Mouse (Mus musculus) hindbrain, embryonic 14.5 days (tissue): Measurements from ENCODE around the gene Gab1. TPM values are rescaled to one million over a fixed set of nuclear protein-coding genes. Genes with fewer than 3 reads are reported as not detected.

Source experiments
- ATAC-seq: fragments of 200-750 bp; cut with Nextera tagmentation; 2 replicates; pipeline ENCODE4 v1.8.0; 2017; ENCODE audit warnings: moderate number of reproducible peaks, mild to moderate bottlenecking, moderate TSS enrichment, moderate library complexity; ENCODE audit not compliant: low FRiP score
- DNase-seq: peaks from one replicate; pipeline ENCODE4 v3.0.0-alpha.2; 2015; ENCODE audit warnings: low spot score
- H3K27ac ChIP-seq: fragments of 300-500 bp; sonication (generic); 2 replicates; pipeline ENCODE4 v1.5.1; 2014; ENCODE audit warnings: mild to moderate bottlenecking, moderate library complexity
- H3K27me3 ChIP-seq: fragments of 300-500 bp; sonication (generic); 2 replicates; pipeline ENCODE4 v1.6.1; 2014; ENCODE audit warnings: mild to moderate bottlenecking, low read length, mixed read lengths; ENCODE audit not compliant: control insufficient read depth, insufficient read depth
- H3K36me3 ChIP-seq: fragments of 300-500 bp; sonication (generic); replicated peaks from 2 replicates; pipeline ENCODE4 v1.6.1; 2014; ENCODE audit not compliant: control insufficient read depth, insufficient read depth
- H3K4me1 ChIP-seq: fragments of 300-500 bp; sonication (generic); replicated peaks from 2 replicates; pipeline ENCODE4 v1.6.1; 2014; ENCODE audit warnings: antibody characterized with exemption, low read length, mixed read lengths; ENCODE audit not compliant: control insufficient read depth, insufficient read depth
- H3K4me2 ChIP-seq: fragments of 300-500 bp; sonication (generic); replicated peaks from 2 replicates; pipeline ENCODE4 v1.6.1; 2014; ENCODE audit warnings: mild to moderate bottlenecking, moderate library complexity
- H3K4me3 ChIP-seq: fragments of 300-500 bp; sonication (generic); replicated peaks from 2 replicates; pipeline ENCODE4 v1.5.1; 2014; ENCODE audit warnings: mild to moderate bottlenecking, low read length
- H3K9ac ChIP-seq: fragments of 300-500 bp; sonication (generic); 2 replicates; pipeline ENCODE4 v1.6.1; 2014
- H3K9me3 ChIP-seq: fragments of 300-500 bp; sonication (generic); 2 replicates; pipeline ENCODE4 v1.6.1; 2016; ENCODE audit warnings: low read length; ENCODE audit not compliant: control insufficient read depth
- WGBS: fragments of 180-500 bp; shearing (Covaris S2); extraction: QIAGEN DNeasy Blood & Tissue Kit; methylation state at CpG from one replicate; pipeline ENCODE4 v1.1.7; 2014; 5-methylcytosine and 5-hydroxymethylcytosine counted together
- polyA plus RNA-seq: library from polyadenylated mRNA; unstranded; fragments of >200 nt; fragmentation: Nextera tagmentation; extraction: Ambion mirVana; gene quantifications from 2 replicates; pipeline ENCODE4 v1.2.1, GENCODE M21; 2014

Gab1 gene
- polyA plus RNA-seq, 1 experiment from 2014 or later, result 16.6 TPM

DNA sequence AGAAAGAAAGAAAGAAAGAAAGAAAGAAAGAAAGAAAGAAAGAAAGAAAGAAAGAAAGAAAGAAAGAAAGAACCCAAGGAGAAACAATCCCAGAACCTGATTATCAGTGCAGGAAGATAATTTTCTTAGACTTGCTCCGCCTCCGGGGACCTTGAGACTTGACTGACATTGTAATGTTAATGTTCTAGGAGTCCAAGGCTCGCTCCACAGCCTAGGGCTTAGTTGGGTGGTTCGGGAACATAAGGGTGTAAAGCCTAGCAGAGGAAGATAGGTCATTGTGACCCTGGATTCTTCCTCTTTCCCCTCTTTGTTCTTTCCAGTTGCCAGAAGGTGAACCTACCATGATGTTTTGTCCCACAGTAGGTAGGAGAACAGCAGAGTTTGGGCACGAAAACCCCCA lies 31.1 kb upstream of the Gab1 start:
- no peak overlapping the region for H3K4me2 ChIP-seq

DNA sequence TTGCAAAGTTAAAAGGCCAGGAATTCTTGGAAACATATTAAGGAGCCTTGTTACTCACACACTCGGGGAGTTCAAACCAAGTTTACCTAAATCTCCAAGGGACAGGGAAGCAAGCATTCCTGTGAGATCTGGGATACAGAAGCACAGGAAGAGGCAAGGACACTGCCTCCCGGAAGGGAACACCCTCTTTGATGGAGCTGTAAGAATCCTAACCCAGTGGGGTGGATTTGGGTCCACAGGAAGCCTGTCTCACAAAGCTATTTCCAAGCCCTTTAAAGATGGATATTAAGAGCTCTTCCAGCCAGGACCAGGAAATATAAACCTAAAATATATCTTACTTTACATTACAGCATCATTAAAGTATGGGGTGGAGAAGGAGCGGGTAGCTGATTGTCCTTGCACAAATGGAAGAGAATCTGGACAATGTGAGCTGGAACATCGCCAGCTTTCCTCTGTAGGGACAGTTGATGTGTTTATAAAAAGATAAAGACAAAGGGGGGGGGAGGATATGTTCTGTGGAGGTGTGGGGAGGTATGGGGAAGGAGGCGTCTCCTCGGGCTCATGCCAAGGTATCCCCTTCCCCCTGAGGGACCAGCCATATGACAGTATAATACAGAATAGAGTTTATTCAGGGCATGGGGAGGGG lies 28.1 kb upstream of the Gab1 start:
- DNase-seq, result no peak
- no peak overlapping the region for H3K9ac ChIP-seq
- H3K4me3 ChIP-seq, result no peak overlapping the region
- no peak overlapping the region for H3K4me2 ChIP-seq
- no peaks in the 10 kb centered on the region for H3K27me3 ChIP-seq
- ATAC-seq, result no peak
- 72% methylated on average over 6 of the region's 6 CpGs for WGBS
- H3K27ac ChIP-seq, result no peak overlapping the region
- H3K4me1 ChIP-seq, result peaks cover 11% of the 10 kb centered on the region; the same call in 1 of the 2 replicates
- no peaks in the 10 kb centered on the region for H3K36me3 ChIP-seq
- H3K9me3 ChIP-seq, result no peaks in the 10 kb centered on the region

More for the DNA sequence above, 31.1 kb upstream of the Gab1 start:
- H3K4me3 ChIP-seq, result no peak overlapping the region
- H3K9me3 ChIP-seq, result no peaks in the 10 kb centered on the region
- H3K27ac ChIP-seq, result no peak overlapping the region
- DNase-seq (no peak), ATAC-seq (no peak)
- no peaks in the 10 kb centered on the region for H3K36me3 ChIP-seq
- H3K4me1 ChIP-seq, result peaks cover 11% of the 10 kb centered on the region; the same call in 1 of the 2 replicates
- no peaks in the 10 kb centered on the region for H3K27me3 ChIP-seq
- WGBS, result 71% methylated on average over 5 of the region's 5 CpGs
- no peak overlapping the region for H3K9ac ChIP-seq

DNA sequence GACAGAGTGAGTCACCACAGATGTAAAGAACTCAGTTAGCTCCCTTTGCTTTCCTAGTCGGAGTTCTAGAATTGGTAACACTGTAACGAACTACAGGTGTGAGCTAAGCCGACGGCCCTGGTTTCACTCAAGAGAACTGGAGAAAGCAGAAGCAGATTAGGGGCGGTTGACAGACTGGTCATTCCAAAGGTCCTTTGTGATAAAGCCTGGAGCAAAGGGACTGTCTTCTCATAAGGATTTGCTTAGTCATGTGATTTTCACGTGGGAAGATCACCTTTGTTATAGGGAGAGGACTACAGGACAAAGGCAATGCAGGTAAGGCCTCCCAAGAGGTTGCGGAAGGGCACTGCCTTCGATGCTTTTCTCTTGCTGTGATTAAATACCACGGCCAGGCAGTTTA lies 22.0 kb upstream of the Gab1 start:
- ATAC-seq (no peak), DNase-seq (no peak)
- Histone ChIP-seq H3K4me1 (no peaks in the 10 kb centered on the region), H3K27me3 (no peaks in the 10 kb centered on the region), H3K4me3 (no peak overlapping the region), H3K36me3 (no peaks in the 10 kb centered on the region), H3K4me2 (no peak overlapping the region), H3K9me3 (no peaks in the 10 kb centered on the region), H3K27ac (no peak overlapping the region), H3K9ac (no peak overlapping the region)
- 86% methylated on average over 9 of the region's 9 CpGs for WGBS

DNA sequence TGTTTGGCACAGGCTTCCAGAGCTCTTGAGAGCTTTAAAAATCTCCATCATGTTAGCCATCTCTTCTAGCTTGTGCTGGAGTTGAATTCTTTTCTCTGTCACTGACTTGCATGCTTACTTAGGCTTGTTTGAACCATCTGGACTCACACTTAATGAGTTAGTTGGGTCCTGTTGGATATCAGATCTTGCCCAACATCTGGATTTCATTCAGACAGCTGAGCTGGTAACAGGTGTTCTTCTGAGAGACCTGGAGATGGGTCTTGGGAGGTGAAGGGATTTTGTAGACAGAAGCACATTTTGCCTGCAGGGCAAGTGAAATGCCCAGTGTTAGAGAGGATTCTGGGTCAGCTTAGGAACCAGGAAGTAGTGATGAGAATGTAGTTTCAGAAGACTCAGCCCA lies 19.0 kb upstream of the Gab1 start:
- DNase-seq (no peak), ATAC-seq (no peak)
- no peaks in the 10 kb centered on the region for H3K4me1 ChIP-seq
- no peaks in the 10 kb centered on the region for H3K27me3 ChIP-seq
- H3K4me3 ChIP-seq, result no peak overlapping the region
- no peak overlapping the region for H3K27ac ChIP-seq
- no peaks in the 10 kb centered on the region for H3K9me3 ChIP-seq
- no peak overlapping the region for H3K9ac ChIP-seq
- H3K36me3 ChIP-seq, result no peaks in the 10 kb centered on the region
- no peak overlapping the region for H3K4me2 ChIP-seq

DNA sequence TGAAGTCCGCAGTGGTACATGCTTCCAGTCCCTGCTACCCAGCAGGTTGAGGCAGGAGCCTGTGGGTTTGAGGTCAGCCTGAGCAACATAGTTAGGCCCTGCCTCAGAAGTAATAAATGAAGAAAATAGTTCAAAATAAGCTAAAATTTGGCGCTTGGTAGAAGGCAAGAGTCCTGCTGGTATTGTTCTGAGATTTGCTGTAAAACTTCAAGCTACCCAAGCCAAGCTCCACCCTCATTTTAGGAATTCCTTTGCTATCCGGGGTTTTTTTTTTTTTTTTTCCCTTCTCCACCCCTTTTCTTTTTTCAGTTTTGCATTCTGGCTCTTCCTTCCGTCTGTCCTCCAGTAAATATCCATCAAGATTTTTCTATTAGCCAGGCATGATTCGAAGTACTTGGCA lies 15.7 kb upstream of the Gab1 start:
- no peak overlapping the region for H3K4me3 ChIP-seq
- H3K27ac ChIP-seq, result no peak overlapping the region
- H3K9ac ChIP-seq, result no peak overlapping the region
- H3K27me3 ChIP-seq, result no peaks in the 10 kb centered on the region
- H3K4me2 ChIP-seq, result no peak overlapping the region
- ATAC-seq (no peak), DNase-seq (no peak)
- no peaks in the 10 kb centered on the region for H3K4me1 ChIP-seq
- H3K9me3 ChIP-seq, result no peaks in the 10 kb centered on the region
- WGBS, result 82% methylated on average over 5 of the region's 5 CpGs
- no peaks in the 10 kb centered on the region for H3K36me3 ChIP-seq

DNA sequence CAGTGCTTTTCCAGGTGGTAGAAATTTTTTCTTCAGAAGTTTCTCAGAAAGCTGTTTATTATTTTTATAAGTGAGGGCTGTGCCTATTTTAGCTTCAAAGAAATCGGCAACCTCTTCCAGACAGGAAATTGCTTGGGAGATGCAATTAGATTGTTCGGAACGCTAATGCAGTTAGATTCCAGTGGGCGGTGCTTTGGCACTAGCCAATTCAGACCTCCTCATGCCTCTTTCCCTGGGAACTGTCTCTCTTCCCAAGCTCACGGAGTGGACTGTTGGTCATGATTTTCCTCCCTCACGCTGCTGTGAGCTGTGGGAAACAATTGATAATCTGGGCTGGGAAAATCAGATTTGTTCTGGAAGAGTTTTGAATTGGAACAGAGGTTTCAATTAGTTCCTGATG lies 15.1 kb upstream of the Gab1 start:
- DNase-seq, result no peak

GRCm38 (mm10) chr8:80894528-80894927 lies 14.2 kb upstream of the Gab1 start:
- H3K4me1 ChIP-seq, result no peaks in the 10 kb centered on the region
- no peak for DNase-seq

More for the DNA sequence above, 15.1 kb upstream of the Gab1 start:
- no peaks in the 10 kb centered on the region for H3K9me3 ChIP-seq
- H3K27me3 ChIP-seq, result no peaks in the 10 kb centered on the region
- WGBS, result 34% methylated on average over 6 of the region's 6 CpGs
- no peak overlapping the region for H3K27ac ChIP-seq
- H3K4me1 ChIP-seq, result no peaks in the 10 kb centered on the region
- H3K4me2 ChIP-seq, result 0 out of 2 replicates have a peak overlapping the region, but pooled peaks have one; percentile 5
- ATAC-seq, result no peak
- H3K9ac ChIP-seq, result no peak overlapping the region
- H3K36me3 ChIP-seq, result no peaks in the 10 kb centered on the region
- H3K4me3 ChIP-seq, result no peak overlapping the region

GRCm38 (mm10) chr8:80879426-80880195 lies 708 bp downstream of the Gab1 start:
- H3K27ac ChIP-seq, result peak overlapping the region; percentile 90
- peaks cover 22% of the 10 kb centered on the region for H3K4me1 ChIP-seq
- H3K9ac ChIP-seq, result peak overlapping the region; percentile 72
- no peaks in the 10 kb centered on the region for H3K36me3 ChIP-seq
- under 1% methylated on average over 89 of the region's 90 CpGs for WGBS
- no peaks in the 10 kb centered on the region for H3K27me3 ChIP-seq
- peak overlapping the region; percentile 82 for H3K4me3 ChIP-seq
- ATAC-seq (peak; percentile 65), DNase-seq (peak; percentile 72)
- H3K9me3 ChIP-seq, result no peaks in the 10 kb centered on the region
- H3K4me2 ChIP-seq, result peak overlapping the region; percentile 89

More at GRCm38 (mm10) chr8:80894528-80894927, 14.2 kb upstream of the Gab1 start:
- H3K36me3 ChIP-seq, result no peaks in the 10 kb centered on the region
- no peak overlapping the region for H3K4me3 ChIP-seq
- H3K9ac ChIP-seq, result no peak overlapping the region
- WGBS, result 88% methylated on average over 3 of the region's 3 CpGs
- no peak overlapping the region for H3K4me2 ChIP-seq
- no peak for ATAC-seq
- H3K27me3 ChIP-seq, result no peaks in the 10 kb centered on the region
- H3K9me3 ChIP-seq, result no peaks in the 10 kb centered on the region
- H3K27ac ChIP-seq, result no peak overlapping the region

DNA sequence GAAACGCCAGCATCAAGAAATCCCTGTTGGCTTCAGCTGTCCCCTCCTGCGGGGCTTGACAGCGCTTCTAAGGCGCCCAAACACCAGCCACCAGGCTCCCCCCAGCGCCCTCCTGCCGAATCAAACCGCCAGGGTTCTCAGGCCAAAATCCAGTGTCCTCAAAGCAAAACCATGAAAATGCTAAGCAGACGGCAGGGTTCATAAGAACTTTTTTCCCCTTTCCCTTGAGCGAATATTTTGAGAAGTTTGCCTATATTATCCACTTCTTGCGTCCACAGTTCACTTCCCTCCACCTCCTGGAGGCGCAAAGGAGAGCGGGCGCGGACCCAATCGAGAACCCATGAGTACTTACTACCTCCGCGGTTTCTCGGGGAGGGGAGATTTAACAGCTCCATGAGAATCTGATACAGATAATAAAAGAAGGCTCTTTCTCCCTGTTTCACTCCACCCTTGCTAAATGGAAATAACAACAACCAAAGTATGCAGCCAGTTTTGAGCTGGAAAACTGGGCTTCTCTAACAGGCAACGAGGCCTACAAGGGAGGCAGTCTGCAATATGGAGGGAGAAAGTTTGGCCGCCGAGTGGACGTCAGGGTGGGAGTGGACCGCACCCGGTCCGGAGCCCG lies 1.4 kb downstream of the Gab1 start:
- H3K36me3 ChIP-seq, result no peaks in the 10 kb centered on the region
- H3K27me3 ChIP-seq, result no peaks in the 10 kb centered on the region
- H3K27ac ChIP-seq, result peak overlapping the region; percentile 90
- H3K4me3 ChIP-seq, result peak overlapping the region; percentile 82
- no peak for ATAC-seq
- peak overlapping the region; percentile 72 for H3K9ac ChIP-seq
- peaks cover 22% of the 10 kb centered on the region for H3K4me1 ChIP-seq
- DNase-seq, result peak; percentile 41
- WGBS, result under 1% methylated on average over 26 of the region's 26 CpGs
- H3K4me2 ChIP-seq, result peak overlapping the region; percentile 89
- no peaks in the 10 kb centered on the region for H3K9me3 ChIP-seq
